Mouse (Mus musculus) ES-E14 (cell line): ENCODE results near the gene Gstm3. TPM values are rescaled to one million over a fixed set of nuclear protein-coding genes. Genes with fewer than 3 reads are reported as not detected.
"Not testable (repeated sequence)": the region's sequence is repeated elsewhere in the genome, so short reads cannot be mapped to it uniquely, and the experiment has no call there.

Experiments
- DNase-seq: peaks from one replicate; pipeline ENCODE4 v3.0.0-alpha.2; 2013; ENCODE audit warnings: low read depth, low spot score
- H3K27ac ChIP-seq: 2 replicates; pipeline ENCODE4 v1.5.1; 2012; ENCODE audit warnings: low read depth, mild to moderate bottlenecking, low read length, moderate library complexity, mixed read lengths; ENCODE audit not compliant: poor library complexity, insufficient read depth, severe bottlenecking
- H3K36me3 ChIP-seq: 2 replicates; pipeline ENCODE4 v1.6.1; 2012; ENCODE audit warnings: mild to moderate bottlenecking, low read length, moderate library complexity, mixed read lengths; ENCODE audit not compliant: control insufficient read depth, poor library complexity, insufficient read depth, severe bottlenecking
- H3K4me1 ChIP-seq, 2 experiments: fragments of 150-350 bp in 1 of 2; sonication (generic) in 1 of 2; 2 replicates each; pipeline ENCODE4 v1.6.1; 2012; ENCODE audit warnings: low read length in 2 of 2, mild to moderate bottlenecking in 1 of 2, mixed read lengths in 1 of 2; ENCODE audit not compliant: control insufficient read depth in 2 of 2, insufficient read depth in 2 of 2, poor library complexity in 1 of 2
- H3K4me3 ChIP-seq, 2 experiments: fragments of 150-350 bp in 1 of 2; sonication (generic) in 1 of 2; 2 replicates each; pipeline ENCODE4 v1.5.1; 2012; ENCODE audit warnings: low read length in 2 of 2, low read depth in 1 of 2, mild to moderate bottlenecking in 1 of 2, mixed read lengths in 1 of 2; ENCODE audit not compliant: insufficient read depth in 1 of 2, poor library complexity in 1 of 2, severe bottlenecking in 1 of 2
- H3K9ac ChIP-seq: 2 replicates; pipeline ENCODE4 v1.6.1; 2012; ENCODE audit warnings: low read depth, mild to moderate bottlenecking, low read length, mixed read lengths; ENCODE audit not compliant: poor library complexity, insufficient read depth, severe bottlenecking
- H3K9me3 ChIP-seq: fragments of 150-350 bp; sonication (generic); 2 replicates; pipeline ENCODE4 v1.6.1; 2012; ENCODE audit warnings: low read depth, mild to moderate bottlenecking, low read length; ENCODE audit not compliant: control insufficient read depth, insufficient read depth
- CHD2 ChIP-seq: IDR thresholded peaks from 2 replicates; pipeline ENCODE4 v1.6.1; 2014; ENCODE audit warnings: mild to moderate bottlenecking, low read depth, low read length, inconsistent platforms
- HCFC1 ChIP-seq: IDR thresholded peaks from 2 replicates; pipeline ENCODE4 v1.6.1; 2012; ENCODE audit warnings: low read length, inconsistent platforms, borderline replicate concordance; ENCODE audit not compliant: insufficient read depth
- MAFK ChIP-seq: IDR thresholded peaks from 2 replicates; pipeline ENCODE4 v1.6.1; 2014; ENCODE audit warnings: mild to moderate bottlenecking, low read depth, low read length, inconsistent platforms; ENCODE audit not compliant: insufficient read depth
- ZC3H11A ChIP-seq: IDR thresholded peaks from 2 replicates; pipeline ENCODE4 v1.6.1; 2012; ENCODE audit warnings: low read depth, mild to moderate bottlenecking, inconsistent platforms, low read length, borderline replicate concordance
- ZNF384 ChIP-seq: IDR thresholded peaks from 2 replicates; pipeline ENCODE4 v1.6.1; 2012; ENCODE audit warnings: low read depth, low read length, inconsistent platforms
- in situ Hi-C, 2 experiments: fragments of 600-800 bp; cut with MboI; formaldehyde crosslinking; loops; one replicate each; pipeline ENCODE4 v1.15.1; 2025; ENCODE audit warnings: low sequenced_read_pairs in 2 of 2, inconsistent platforms in 1 of 2; ENCODE audit not compliant: unreplicated experiment in 2 of 2
- total RNA-seq: library from RNA; depleted of rRNA; stranded (reverse); fragments of 300-350 nt; gene quantifications from 2 replicates; pipeline ENCODE4 v1.2.3, GENCODE M21; 2012

Gstm3 gene
- total RNA-seq, 1 experiment: not detected

DNA sequence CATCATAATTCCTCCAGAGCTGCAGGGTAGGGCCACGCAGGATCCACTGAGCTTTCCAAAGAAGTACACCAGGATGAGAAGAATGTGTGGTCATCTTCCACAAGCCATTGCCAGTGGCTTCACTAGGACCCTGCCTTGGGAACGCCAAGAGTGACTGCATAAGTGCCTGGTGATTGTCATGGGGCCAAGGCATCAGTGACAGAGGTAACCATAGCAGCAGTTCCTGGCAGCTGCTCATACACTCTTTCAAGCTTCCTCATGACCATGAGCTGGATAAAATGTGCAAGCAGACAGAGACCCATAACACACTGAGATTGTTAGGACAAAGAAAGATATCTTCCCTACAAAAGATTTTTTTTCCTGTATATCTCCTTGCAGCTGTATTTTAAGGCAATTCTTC, 41.2 kb upstream of the Gstm3 start:
- in situ Hi-C loops: no loop called here
- no peaks in the 10 kb centered on the region; the same call in 1 of the 2 replicates for H3K36me3 ChIP-seq
- TF ChIP-seq HCFC1 (no peak), CHD2 (no peak), ZC3H11A (no peak), ZNF384 (no peak), MAFK (no peak)
- no peak for DNase-seq
- H3K27ac ChIP-seq: no peak overlapping the region
- peaks cover 2 to 12% of the 10 kb centered on the region in 2 experiments; a peak in 1 of 4 replicates for H3K4me1 ChIP-seq
- H3K9ac ChIP-seq: no peak overlapping the region
- H3K4me3 ChIP-seq: no peak overlapping the region
- H3K9me3 ChIP-seq: no peaks in the 10 kb centered on the region

DNA sequence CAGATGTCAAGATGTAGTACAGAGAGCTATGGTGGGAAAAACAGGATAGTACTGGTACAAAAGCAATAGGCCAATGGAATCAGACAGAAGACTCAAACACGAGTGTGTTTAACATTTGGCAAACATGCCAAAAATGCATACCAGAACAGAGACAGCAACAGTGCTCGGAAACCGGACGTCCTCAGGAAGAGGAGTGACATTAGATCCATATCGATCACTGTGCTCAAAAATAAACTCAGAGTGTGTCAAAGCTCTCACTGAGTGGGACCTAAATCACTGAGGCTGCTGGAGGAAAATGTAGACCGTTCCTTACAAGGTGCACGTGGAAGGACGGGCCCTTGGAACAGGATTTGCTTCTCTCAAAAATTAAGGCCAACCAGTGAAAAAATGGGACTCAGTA, 32.9 kb upstream of the Gstm3 start:
- H3K27ac ChIP-seq: no peak overlapping the region
- no peaks in the 10 kb centered on the region for H3K9me3 ChIP-seq
- H3K4me3 ChIP-seq: no peak overlapping the region
- H3K36me3 ChIP-seq: no peaks in the 10 kb centered on the region
- in situ Hi-C loops: no loop called here
- no peak overlapping the region for H3K9ac ChIP-seq
- DNase-seq: no peak
- TF ChIP-seq HCFC1 (no peak), ZC3H11A (no peak), CHD2 (no peak), ZNF384 (no peak), MAFK (no peak)
- peaks cover 0 to 2% of the 10 kb centered on the region in 2 experiments; a peak in 1 of 4 replicates for H3K4me1 ChIP-seq

DNA sequence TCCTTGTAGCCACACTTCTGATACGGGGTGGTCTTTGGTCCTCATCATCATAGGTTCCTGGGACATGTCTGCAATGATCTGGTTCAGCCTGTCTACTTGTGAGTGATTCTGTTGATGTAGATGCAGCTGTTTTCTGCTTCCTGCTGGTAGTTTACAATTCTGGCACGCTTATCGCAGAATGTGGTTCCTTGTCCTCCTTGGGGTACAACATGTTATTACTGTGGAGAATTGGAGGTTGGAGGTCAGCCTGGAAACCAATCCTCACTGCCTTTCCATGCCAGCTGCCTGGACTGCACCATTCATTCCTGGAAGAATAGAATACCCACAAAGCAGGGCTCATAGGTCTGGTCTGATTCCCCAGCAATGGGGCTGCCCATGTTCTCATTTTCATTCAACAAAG, 30.4 kb upstream of the Gstm3 start:
- no peaks in the 10 kb centered on the region for H3K36me3 ChIP-seq
- no peak overlapping the region for H3K27ac ChIP-seq
- H3K4me3 ChIP-seq: no peak overlapping the region
- peaks cover 5 to 6% of the 10 kb centered on the region in 2 experiments; a peak in 2 of 4 replicates for H3K4me1 ChIP-seq
- in situ Hi-C loops: no loop called here
- no peak overlapping the region for H3K9ac ChIP-seq
- TF ChIP-seq ZC3H11A (no peak), ZNF384 (no peak), CHD2 (no peak), HCFC1 (no peak), MAFK (no peak)
- DNase-seq: no peak
- no peaks in the 10 kb centered on the region for H3K9me3 ChIP-seq

DNA sequence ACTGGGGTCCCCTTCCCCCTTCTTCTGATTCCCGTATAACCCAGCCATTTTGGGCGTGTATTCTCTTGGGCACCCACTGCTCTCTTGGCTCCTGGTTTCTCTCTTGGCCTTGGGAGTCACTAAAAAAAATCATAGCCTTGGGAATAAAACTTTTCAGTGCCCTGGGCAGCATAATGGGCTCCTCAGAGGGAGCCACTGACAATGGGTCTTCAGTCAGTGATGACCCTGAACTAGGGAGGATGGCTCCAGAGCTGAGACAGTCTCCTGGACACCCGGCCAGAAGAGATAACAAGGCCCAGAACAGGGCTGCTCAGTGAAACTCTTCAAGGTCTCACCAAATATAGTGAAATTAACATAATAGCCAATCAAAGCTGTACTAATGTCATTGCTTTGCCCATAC, 29.5 kb upstream of the Gstm3 start:
- no peak for DNase-seq
- in situ Hi-C loops: no loop called here
- H3K4me3 ChIP-seq: no peak overlapping the region
- H3K36me3 ChIP-seq: no peaks in the 10 kb centered on the region
- peaks cover 5 to 6% of the 10 kb centered on the region in 2 experiments; a peak in 2 of 4 replicates for H3K4me1 ChIP-seq
- TF ChIP-seq HCFC1 (no peak), ZNF384 (no peak), ZC3H11A (no peak), MAFK (no peak), CHD2 (no peak)
- H3K9ac ChIP-seq: no peak overlapping the region
- no peak overlapping the region for H3K27ac ChIP-seq
- no peaks in the 10 kb centered on the region for H3K9me3 ChIP-seq

DNA sequence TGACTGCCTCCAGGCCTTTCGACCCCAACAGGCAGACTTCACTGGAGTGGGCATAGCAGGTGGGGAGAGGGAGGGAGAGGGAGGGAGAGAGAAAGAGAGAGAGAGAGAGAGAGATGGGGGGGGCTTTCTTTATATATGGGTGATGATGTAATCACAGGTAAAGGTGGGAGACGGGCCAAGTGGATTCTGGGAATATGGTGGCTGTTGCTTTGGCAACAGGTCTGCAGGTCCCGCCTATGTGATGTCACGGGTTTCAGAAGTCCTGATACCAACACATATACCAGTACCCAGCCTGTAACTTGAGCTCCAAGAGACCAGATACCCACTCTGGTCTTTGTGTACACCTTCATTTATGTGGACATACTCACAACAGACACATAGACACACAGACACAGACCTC, 27.5 kb upstream of the Gstm3 start:
- no peak overlapping the region for H3K4me3 ChIP-seq
- peak overlapping the region; percentile 91 for H3K27ac ChIP-seq
- in situ Hi-C loops: no loop called here
- TF ChIP-seq ZC3H11A (no peak), ZNF384 (no peak), CHD2 (no peak), HCFC1 (no peak), MAFK (no peak)
- H3K9ac ChIP-seq: no peak overlapping the region; the same call in 1 of the 2 replicates
- H3K36me3 ChIP-seq: no peaks in the 10 kb centered on the region
- no peaks in the 10 kb centered on the region for H3K9me3 ChIP-seq
- peak; percentile 45 for DNase-seq
- H3K4me1 ChIP-seq: peaks cover 5 to 6% of the 10 kb centered on the region in 2 experiments; a peak in 2 of 4 replicates

DNA sequence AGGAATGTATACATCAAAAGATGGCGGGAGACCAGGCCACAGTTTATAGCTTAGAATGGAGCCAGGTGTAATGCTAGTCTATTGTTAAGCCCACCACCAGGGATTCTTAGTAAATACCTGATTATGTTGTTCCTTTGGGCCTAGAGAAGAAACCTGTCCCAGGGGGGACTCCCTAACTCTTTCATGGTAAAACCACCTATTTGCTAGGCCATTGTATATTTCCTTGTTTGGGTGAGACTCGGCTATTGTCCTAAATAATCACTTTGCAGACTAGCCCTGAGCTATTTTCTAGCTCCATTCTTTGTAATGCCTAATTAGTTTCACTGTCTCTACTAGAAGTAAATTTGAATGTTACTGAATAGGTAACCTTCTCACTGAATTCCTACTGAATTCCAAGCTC, 26.9 kb upstream of the Gstm3 start:
- peak; percentile 63 for DNase-seq
- in situ Hi-C loops, H3K9ac ChIP-seq, H3K36me3 ChIP-seq, H3K9me3 ChIP-seq, H3K4me3 ChIP-seq, H3K4me1 ChIP-seq: not testable (repeated sequence)
- H3K27ac ChIP-seq: peak overlapping the region; percentile 99; the same call in 1 of the 2 replicates
